Mouse (Mus musculus) adrenal gland, adult (tissue): ENCODE measurements around the gene Cdh20.

Experiments used
- DNase-seq, 2 experiments: peaks; one replicate each; pipeline ENCODE4 v3.0.0; 2022 to 2023; ENCODE audit warnings: low spot score in 1 of 2; ENCODE audit not compliant: inconsistent age in 2 of 2

Cdh20 gene

GRCm38 (mm10) chr1:104768371-104769249 is at the start of gene Cdh20:
Gene Cdh20, plus strand, starts transcription at chr1:104768529.
- no peak for DNase-seq

GRCm38 (mm10) chr1:104746816-104747215 is 21.5 kb upstream of the Cdh20 start:
- DNase-seq: no peak

- DNase-seq: no peak
Measured at GRCm38 (mm10) chr1:104747438-104747837, 20.9 kb upstream of the Cdh20 start.

- DNase-seq: no peak
Measured at GRCm38 (mm10) chr1:104754483-104754882, 13.8 kb upstream of the Cdh20 start.

- no peak for DNase-seq
Measured at GRCm38 (mm10) chr1:104755896-104756295, 12.4 kb upstream of the Cdh20 start.

- DNase-seq: no peak
Measured at GRCm38 (mm10) chr1:104769250-104769607, 900 bp downstream of the Cdh20 start.

GRCm38 (mm10) chr1:104771937-104772336 is 3.6 kb downstream of the Cdh20 start:
- DNase-seq: no peak

- DNase-seq: no peak
Measured at GRCm38 (mm10) chr1:104773207-104773606, 4.9 kb downstream of the Cdh20 start.

- DNase-seq: no peak
Measured at GRCm38 (mm10) chr1:104793488-104793887, 25.2 kb downstream of the Cdh20 start.

GRCm38 (mm10) chr1:104796146-104796545 is 27.8 kb downstream of the Cdh20 start:
- no peak for DNase-seq

GRCm38 (mm10) chr1:104797139-104797538 is 28.8 kb downstream of the Cdh20 start:
- no peak for DNase-seq

GRCm38 (mm10) chr1:104804746-104805145 is 36.4 kb downstream of the Cdh20 start:
- no peak for DNase-seq

GRCm38 (mm10) chr1:104807214-104807613 is 38.9 kb downstream of the Cdh20 start:
- DNase-seq: no peak

- no peak for DNase-seq
Measured at GRCm38 (mm10) chr1:104817510-104817909, 49.2 kb downstream of the Cdh20 start.

GRCm38 (mm10) chr1:104828106-104828505 is 59.8 kb downstream of the Cdh20 start:
- no peak for DNase-seq

- no peak for DNase-seq
Measured at GRCm38 (mm10) chr1:104838206-104838915, 70.0 kb downstream of the Cdh20 start.

- DNase-seq: no peak
Measured at GRCm38 (mm10) chr1:104839051-104839450, 70.7 kb downstream of the Cdh20 start.

- DNase-seq: no peak
Measured at GRCm38 (mm10) chr1:104848256-104848919, 80.1 kb downstream of the Cdh20 start.

- DNase-seq: no peak
Measured at GRCm38 (mm10) chr1:104848920-104849272, 80.6 kb downstream of the Cdh20 start.

- no peak for DNase-seq
Measured at GRCm38 (mm10) chr1:104877384-104877783, 109.1 kb downstream of the Cdh20 start.

GRCm38 (mm10) chr1:104901815-104902214 is 133.5 kb downstream of the Cdh20 start:
- DNase-seq: no peak

- no peak for DNase-seq
Measured at GRCm38 (mm10) chr1:104903409-104903808, 135.1 kb downstream of the Cdh20 start.
